12 mouse cellular contexts compared by ENCODE assay signal in genomic region chr17:8342706-8343105, GRCm38 (mm10). TPM values are rescaled to one million over a fixed set of nuclear protein-coding genes. Genes with fewer than 3 reads are reported as not detected.
A peak's percentile ranks its signal among the peaks of the same experiment; 100 is the strongest.
DNase-seq lines count a peak whose midpoint lies in the region; ATAC-seq lines count a peak whose summit lies in the region.
"Had no signal": no experiment of that assay in that cellular context is flagged by ENCODE, and none has a peak within 500 bp of the region (broad histone marks: within the 10 kb centered on the region; RNA-seq: fewer than 3 reads in every experiment).

No protein-coding gene starts in this region.

- peaks cover 37% of the 10 kb centered on the region for H3K4me1 ChIP-seq in midbrain, embryonic 13.5 days (replicated peaks)
- peaks cover 6% of the 10 kb centered on the region; the same call in 1 of the 2 replicates for H3K4me1 ChIP-seq in midbrain, embryonic 11.5 days (ENCODE audit: control insufficient read depth, insufficient read depth, low read length)
- peaks cover 36% of the 10 kb centered on the region for H3K4me1 ChIP-seq in forebrain, embryonic 15.5 days
- H3K4me1 ChIP-seq in midbrain, embryonic 16.5 days (ENCODE audit: control insufficient read depth, insufficient read depth, low read length): peaks cover 38% of the 10 kb centered on the region
- peaks cover 15% of the 10 kb centered on the region for H3K4me1 ChIP-seq in kidney, embryonic 14.5 days (ENCODE audit: control insufficient read depth, insufficient read depth, low read length)

- H3K4me2 ChIP-seq in midbrain, embryonic 13.5 days (replicated peaks): peak overlapping the region; percentile 98
- H3K4me2 ChIP-seq in midbrain, embryonic 11.5 days: no peak overlapping the region
- peak overlapping the region; percentile 92 for H3K4me2 ChIP-seq in forebrain, embryonic 15.5 days (replicated peaks)
- H3K4me2 ChIP-seq in midbrain, embryonic 16.5 days (ENCODE audit: low read length): peak overlapping the region; percentile 98
- no peak overlapping the region for H3K4me2 ChIP-seq in kidney, embryonic 14.5 days (replicated peaks; ENCODE audit: low read depth, low read length)

- peaks cover 23% of the 10 kb centered on the region for H3K27me3 ChIP-seq in midbrain, embryonic 13.5 days
- peaks cover 37% of the 10 kb centered on the region for H3K27me3 ChIP-seq in midbrain, embryonic 11.5 days (ENCODE audit: control insufficient read depth, insufficient read depth, low read length)
- no peaks in the 10 kb centered on the region; the same call in 1 of the 2 replicates for H3K27me3 ChIP-seq in forebrain, embryonic 15.5 days
- no peaks in the 10 kb centered on the region for H3K27me3 ChIP-seq in midbrain, embryonic 16.5 days (ENCODE audit: control insufficient read depth, insufficient read depth, low read depth, low read length)
- peaks cover 45% of the 10 kb centered on the region for H3K27me3 ChIP-seq in kidney, embryonic 14.5 days (ENCODE audit: control insufficient read depth, insufficient read depth, low read length)

- ATAC-seq in midbrain, embryonic 13.5 days: no peak
- ATAC-seq in midbrain, embryonic 11.5 days (ENCODE audit: low FRiP score): no peak
- ATAC-seq in forebrain, embryonic 15.5 days (replicated peaks): no peak
- ATAC-seq in midbrain, embryonic 16.5 days: no peak
- ATAC-seq in kidney, embryonic 14.5 days (ENCODE audit: low FRiP score, low TSS enrichment): no peak

- WGBS in midbrain, embryonic 13.5 days: 44% methylated on average over 5 of the region's 5 CpGs
- WGBS in midbrain, embryonic 11.5 days: 46% methylated on average over 5 of the region's 5 CpGs
- 46% methylated on average over 5 of the region's 5 CpGs for WGBS in forebrain, embryonic 15.5 days
- 34% methylated on average over 5 of the region's 5 CpGs for WGBS in midbrain, embryonic 16.5 days
- WGBS in kidney, embryonic 14.5 days: 49% methylated on average over 5 of the region's 5 CpGs

- no peak overlapping the region; the same call in 1 of the 2 replicates for H3K27ac ChIP-seq in midbrain, embryonic 13.5 days
- H3K27ac ChIP-seq in midbrain, embryonic 11.5 days (ENCODE audit: low read depth, low read length): no peak overlapping the region
- H3K27ac ChIP-seq in forebrain, embryonic 15.5 days (replicated peaks): no peak overlapping the region
- H3K27ac ChIP-seq in midbrain, embryonic 16.5 days (ENCODE audit: low read length): no peak overlapping the region
- no peak overlapping the region for H3K27ac ChIP-seq in kidney, embryonic 14.5 days (ENCODE audit: low read depth, low read length)

- H3K9me3 ChIP-seq in midbrain, embryonic 13.5 days: no peaks in the 10 kb centered on the region
- no peaks in the 10 kb centered on the region for H3K9me3 ChIP-seq in midbrain, embryonic 11.5 days (ENCODE audit: control insufficient read depth, low read length)
- H3K9me3 ChIP-seq in forebrain, embryonic 15.5 days: no peaks in the 10 kb centered on the region
- H3K9me3 ChIP-seq in midbrain, embryonic 16.5 days (replicated peaks; ENCODE audit: control insufficient read depth, low read length, poor library complexity, severe bottlenecking): no peaks in the 10 kb centered on the region
- no peaks in the 10 kb centered on the region for H3K9me3 ChIP-seq in kidney, embryonic 14.5 days (ENCODE audit: control insufficient read depth, low read length)

- peak overlapping the region; percentile 74 for H3K4me3 ChIP-seq in midbrain, embryonic 13.5 days (replicated peaks)
- H3K4me3 ChIP-seq in midbrain, embryonic 11.5 days (ENCODE audit: low read depth, low read length): no peak overlapping the region
- H3K4me3 ChIP-seq in forebrain, embryonic 15.5 days: peak overlapping the region; percentile 58; the same call in 1 of the 2 replicates
- H3K4me3 ChIP-seq in midbrain, embryonic 16.5 days (ENCODE audit: low read depth, low read length): peak overlapping the region; percentile 81
- no peak overlapping the region for H3K4me3 ChIP-seq in kidney, embryonic 14.5 days (ENCODE audit: low read length)

- peak overlapping the region; percentile 51; the same call in 1 of the 2 replicates for H3K9ac ChIP-seq in midbrain, embryonic 13.5 days (replicated peaks)
- no peak overlapping the region for H3K9ac ChIP-seq in midbrain, embryonic 11.5 days (ENCODE audit: low read length)
- H3K9ac ChIP-seq in forebrain, embryonic 15.5 days (replicated peaks): no peak overlapping the region
- peak overlapping the region; percentile 32 for H3K9ac ChIP-seq in midbrain, embryonic 16.5 days (ENCODE audit: low read depth, low read length)
- no peak overlapping the region for H3K9ac ChIP-seq in kidney, embryonic 14.5 days (ENCODE audit: low read depth, low read length)

- H3K36me3 ChIP-seq in midbrain, embryonic 13.5 days: no peaks in the 10 kb centered on the region
- no peaks in the 10 kb centered on the region for H3K36me3 ChIP-seq in midbrain, embryonic 11.5 days (ENCODE audit: control insufficient read depth, insufficient read depth, low read length)
- no peaks in the 10 kb centered on the region for H3K36me3 ChIP-seq in forebrain, embryonic 15.5 days
- no peaks in the 10 kb centered on the region for H3K36me3 ChIP-seq in midbrain, embryonic 16.5 days (ENCODE audit: control insufficient read depth, insufficient read depth, low read length)
- H3K36me3 ChIP-seq in kidney, embryonic 14.5 days (ENCODE audit: control insufficient read depth, insufficient read depth, low read length): no peaks in the 10 kb centered on the region

- no peak for DNase-seq in midbrain, embryonic 11.5 days (ENCODE audit: low spot score, missing footprints)
- DNase-seq in heart, postnatal 4 days: no peak
- no peak for DNase-seq in adrenal gland, postnatal 14 days
- DNase-seq: gastrocnemius, postnatal 14 days; kidney, postnatal 10 days had no signal

RNA-seq across cellular contexts. Expression of gene Prr18, which starts 5.4 kb away (rescaled TPM):
- 7.9 and 9.1 TPM in 2 replicates for polyA plus RNA-seq in midbrain, embryonic 13.5 days (2015; fragmentation: Nextera tagmentation; extraction: Ambion mirVana)
- 0.90 and 1.3 TPM in 2 replicates for polyA plus RNA-seq in midbrain, embryonic 11.5 days (2014; fragmentation: Nextera tagmentation; extraction: Ambion mirVana)
- polyA plus RNA-seq in forebrain, embryonic 15.5 days (2015; fragmentation: Nextera tagmentation; extraction: Ambion mirVana): 11.5 and 12.8 TPM in 2 replicates
- 16.5 and 17.8 TPM in 2 replicates for polyA plus RNA-seq in midbrain, embryonic 16.5 days (2015; fragmentation: Nextera tagmentation; extraction: Ambion mirVana)
- polyA plus RNA-seq in kidney, embryonic 14.5 days (2014; fragmentation: Nextera tagmentation; extraction: Ambion mirVana): 0.43 and 0.49 TPM in 2 replicates
- under 1 TPM; 0.17 to 0.18 TPM for total RNA-seq in heart, postnatal 4 days (2021)
- total RNA-seq in adrenal gland, postnatal 14 days (2021): 0.33 and 0.41 TPM in 2 replicates
- polyA plus RNA-seq: heart, postnatal 0 days had no signal

RNA-seq across cellular contexts. Expression of gene T2, which starts 13.1 kb away (rescaled TPM):
- 0.46 and 0.66 TPM in 2 replicates for polyA plus RNA-seq in midbrain, embryonic 13.5 days (2015; fragmentation: Nextera tagmentation; extraction: Ambion mirVana)
- polyA plus RNA-seq in midbrain, embryonic 11.5 days (2014; fragmentation: Nextera tagmentation; extraction: Ambion mirVana): 0.18 and 0.30 TPM in 2 replicates
- 0.51 and 0.63 TPM in 2 replicates for polyA plus RNA-seq in forebrain, embryonic 15.5 days (2015; fragmentation: Nextera tagmentation; extraction: Ambion mirVana)
- polyA plus RNA-seq in midbrain, embryonic 16.5 days (2015; fragmentation: Nextera tagmentation; extraction: Ambion mirVana): 0.53 and 0.88 TPM in 2 replicates
- polyA plus RNA-seq in kidney, embryonic 14.5 days (2014; fragmentation: Nextera tagmentation; extraction: Ambion mirVana): 0.19 and 0.46 TPM in 2 replicates
- total RNA-seq in heart, postnatal 4 days (2021): under 1 TPM; 0.48 to 0.56 TPM
- not detected in 2 replicates for total RNA-seq in adrenal gland, postnatal 14 days (2021)
- total RNA-seq: gastrocnemius, postnatal 14 days had no signal
- polyA plus RNA-seq: liver, embryonic 16.5 days; spleen, adult 2 months had no signal

RNA-seq across cellular contexts. Expression of gene Sft2d1, which starts 31.8 kb away (rescaled TPM):
- 153 and 155 TPM in 2 replicates for polyA plus RNA-seq in midbrain, embryonic 13.5 days (2015; fragmentation: Nextera tagmentation; extraction: Ambion mirVana)
- polyA plus RNA-seq in midbrain, embryonic 11.5 days (2014; fragmentation: Nextera tagmentation; extraction: Ambion mirVana): 67.8 and 68.2 TPM in 2 replicates
- 148 and 157 TPM in 2 replicates for polyA plus RNA-seq in forebrain, embryonic 15.5 days (2015; fragmentation: Nextera tagmentation; extraction: Ambion mirVana)
- polyA plus RNA-seq in midbrain, embryonic 16.5 days (2015; fragmentation: Nextera tagmentation; extraction: Ambion mirVana): 198 and 209 TPM in 2 replicates
- polyA plus RNA-seq in kidney, embryonic 14.5 days (2014; fragmentation: Nextera tagmentation; extraction: Ambion mirVana): 68.2 and 97.2 TPM in 2 replicates
- total RNA-seq in heart, postnatal 4 days (2021): 10 to 100 TPM; 28.6 to 31.6 TPM
- 37.7 and 40.5 TPM in 2 replicates for total RNA-seq in adrenal gland, postnatal 14 days (2021)

Comparison
In these comparisons a context has a peak if more than half of its experiments do, and no peak if none do; other contexts are left out.
1. H3K4me2 ChIP-seq: peak in midbrain, embryonic 13.5 days (single experiment), forebrain, embryonic 15.5 days (single experiment) and midbrain, embryonic 16.5 days (single experiment); none in midbrain, embryonic 11.5 days (single experiment) and kidney, embryonic 14.5 days (single experiment).
2. H3K4me3 ChIP-seq: peak in midbrain, embryonic 13.5 days (single experiment), forebrain, embryonic 15.5 days (single experiment) and midbrain, embryonic 16.5 days (single experiment); none in midbrain, embryonic 11.5 days (single experiment) and kidney, embryonic 14.5 days (single experiment).
3. H3K9ac ChIP-seq: peak in midbrain, embryonic 13.5 days (single experiment) and midbrain, embryonic 16.5 days (single experiment); none in midbrain, embryonic 11.5 days (single experiment), forebrain, embryonic 15.5 days (single experiment) and kidney, embryonic 14.5 days (single experiment).